Mouse (Mus musculus) ES-E14 (cell line): ENCODE results near the gene Slain2. TPM values are rescaled to one million over a fixed set of nuclear protein-coding genes. Genes with fewer than 3 reads are reported as not detected.

Experiments
- DNase-seq: peaks from one replicate; pipeline ENCODE4 v3.0.0-alpha.2; 2013; ENCODE audit warnings: low read depth, low spot score
- H3K27ac ChIP-seq: 2 replicates; pipeline ENCODE4 v1.5.1; 2012; ENCODE audit warnings: low read depth, mild to moderate bottlenecking, low read length, moderate library complexity, mixed read lengths; ENCODE audit not compliant: poor library complexity, insufficient read depth, severe bottlenecking
- H3K36me3 ChIP-seq: 2 replicates; pipeline ENCODE4 v1.6.1; 2012; ENCODE audit warnings: mild to moderate bottlenecking, low read length, moderate library complexity, mixed read lengths; ENCODE audit not compliant: control insufficient read depth, poor library complexity, insufficient read depth, severe bottlenecking
- H3K4me1 ChIP-seq, 2 experiments: fragments of 150-350 bp in 1 of 2; sonication (generic) in 1 of 2; 2 replicates each; pipeline ENCODE4 v1.6.1; 2012; ENCODE audit warnings: low read length in 2 of 2, mild to moderate bottlenecking in 1 of 2, mixed read lengths in 1 of 2; ENCODE audit not compliant: control insufficient read depth in 2 of 2, insufficient read depth in 2 of 2, poor library complexity in 1 of 2
- H3K4me3 ChIP-seq, 2 experiments: fragments of 150-350 bp in 1 of 2; sonication (generic) in 1 of 2; 2 replicates each; pipeline ENCODE4 v1.5.1; 2012; ENCODE audit warnings: low read length in 2 of 2, low read depth in 1 of 2, mild to moderate bottlenecking in 1 of 2, mixed read lengths in 1 of 2; ENCODE audit not compliant: insufficient read depth in 1 of 2, poor library complexity in 1 of 2, severe bottlenecking in 1 of 2
- H3K9ac ChIP-seq: 2 replicates; pipeline ENCODE4 v1.6.1; 2012; ENCODE audit warnings: low read depth, mild to moderate bottlenecking, low read length, mixed read lengths; ENCODE audit not compliant: poor library complexity, insufficient read depth, severe bottlenecking
- H3K9me3 ChIP-seq: fragments of 150-350 bp; sonication (generic); 2 replicates; pipeline ENCODE4 v1.6.1; 2012; ENCODE audit warnings: low read depth, mild to moderate bottlenecking, low read length; ENCODE audit not compliant: control insufficient read depth, insufficient read depth
- CHD2 ChIP-seq: IDR thresholded peaks from 2 replicates; pipeline ENCODE4 v1.6.1; 2014; ENCODE audit warnings: mild to moderate bottlenecking, low read depth, low read length, inconsistent platforms
- HCFC1 ChIP-seq: IDR thresholded peaks from 2 replicates; pipeline ENCODE4 v1.6.1; 2012; ENCODE audit warnings: low read length, inconsistent platforms, borderline replicate concordance; ENCODE audit not compliant: insufficient read depth
- MAFK ChIP-seq: IDR thresholded peaks from 2 replicates; pipeline ENCODE4 v1.6.1; 2014; ENCODE audit warnings: mild to moderate bottlenecking, low read depth, low read length, inconsistent platforms; ENCODE audit not compliant: insufficient read depth
- ZC3H11A ChIP-seq: IDR thresholded peaks from 2 replicates; pipeline ENCODE4 v1.6.1; 2012; ENCODE audit warnings: low read depth, mild to moderate bottlenecking, inconsistent platforms, low read length, borderline replicate concordance
- ZNF384 ChIP-seq: IDR thresholded peaks from 2 replicates; pipeline ENCODE4 v1.6.1; 2012; ENCODE audit warnings: low read depth, low read length, inconsistent platforms
- in situ Hi-C, 2 experiments: fragments of 600-800 bp; cut with MboI; formaldehyde crosslinking; loops; one replicate each; pipeline ENCODE4 v1.15.1; 2025; ENCODE audit warnings: low sequenced_read_pairs in 2 of 2, inconsistent platforms in 1 of 2; ENCODE audit not compliant: unreplicated experiment in 2 of 2
- total RNA-seq: library from RNA; depleted of rRNA; stranded (reverse); fragments of 300-350 nt; gene quantifications from 2 replicates; pipeline ENCODE4 v1.2.3, GENCODE M21; 2012

The Slain2 gene
- total RNA-seq, 1 experiment, result 24.5 TPM

DNA sequence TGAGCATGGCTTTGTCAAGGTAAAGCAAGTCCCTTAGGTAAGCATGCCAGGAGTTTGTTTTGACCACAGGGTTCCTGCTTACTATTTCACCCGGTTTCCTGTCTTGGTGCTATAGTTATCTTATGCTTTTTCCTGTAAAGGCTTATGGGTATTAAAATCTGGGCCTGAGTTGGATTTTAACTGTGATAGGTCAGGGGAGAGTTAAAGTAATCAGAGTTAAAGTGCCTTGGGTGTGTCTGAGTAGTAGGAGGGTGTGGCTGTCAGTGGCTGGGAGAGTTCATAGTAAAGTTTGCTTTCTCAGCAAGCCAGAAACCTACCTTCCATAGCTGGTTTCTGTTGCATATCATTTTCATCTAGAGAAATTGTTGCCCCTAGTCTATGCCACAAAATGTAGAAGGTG, 2.7 kb downstream of the Slain2 start:
- in situ Hi-C loops, result no loop called here
- Histone ChIP-seq H3K4me3 (no peak overlapping the region), H3K9me3 (no peaks in the 10 kb centered on the region), H3K9ac (no peak overlapping the region), H3K36me3 (no peaks in the 10 kb centered on the region), H3K4me1 (peaks cover 3 to 9% of the 10 kb centered on the region in 2 experiments; a peak in 3 of 4 replicates), H3K27ac (no peak overlapping the region)
- no peak for DNase-seq
- TF ChIP-seq ZNF384 (no peak), CHD2 (no peak), ZC3H11A (no peak), HCFC1 (no peak), MAFK (no peak)

DNA sequence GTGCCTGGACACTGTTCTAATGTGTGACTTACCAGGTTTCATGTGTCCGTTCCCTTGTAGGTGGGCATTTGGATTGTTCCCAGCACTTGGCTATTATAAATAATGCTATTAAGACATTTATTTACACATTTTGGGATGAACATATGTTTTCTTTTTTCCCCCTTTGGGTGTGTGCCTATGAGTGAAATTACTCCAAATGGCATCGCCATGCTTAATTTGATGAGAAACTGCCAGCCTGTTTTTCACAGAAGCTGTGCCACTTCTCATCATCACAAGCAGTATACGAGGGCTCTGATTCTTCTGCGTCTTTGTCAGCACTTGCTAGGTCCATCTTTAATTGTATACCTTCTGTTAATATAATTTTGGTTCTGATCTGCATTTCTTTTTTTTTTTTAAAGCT, 6.3 kb downstream of the Slain2 start:
- Histone ChIP-seq H3K9ac (no peak overlapping the region), H3K27ac (no peak overlapping the region), H3K9me3 (no peaks in the 10 kb centered on the region), H3K36me3 (no peaks in the 10 kb centered on the region), H3K4me3 (no peak overlapping the region), H3K4me1 (peaks cover 3 to 7% of the 10 kb centered on the region in 2 experiments; a peak in 3 of 4 replicates)
- in situ Hi-C loops, result no loop called here
- TF ChIP-seq MAFK (no peak), ZC3H11A (no peak), CHD2 (no peak)
- DNase-seq, result no peak

- H3K4me1 ChIP-seq, result peaks cover 2 to 7% of the 10 kb centered on the region in 2 experiments; a peak in 2 of 4 replicates
- H3K4me3 ChIP-seq, result no peak overlapping the region
- no peak overlapping the region for H3K27ac ChIP-seq
- no peak overlapping the region for H3K9ac ChIP-seq
- DNase-seq, result no peak
- in situ Hi-C loops, result no loop called here
- no peaks in the 10 kb centered on the region for H3K9me3 ChIP-seq
- TF ChIP-seq CHD2 (no peak), HCFC1 (no peak), ZC3H11A (no peak), ZNF384 (no peak), MAFK (no peak)
- no peaks in the 10 kb centered on the region for H3K36me3 ChIP-seq
Observed at GRCm38 (mm10) chr5:72921171-72921570, 7.1 kb downstream of the Slain2 start.

GRCm38 (mm10) chr5:72922796-72923195, 8.7 kb downstream of the Slain2 start:
- peaks cover 0 to 4% of the 10 kb centered on the region in 2 experiments; a peak in 1 of 4 replicates for H3K4me1 ChIP-seq
- no peak for TF ChIP-seq HCFC1
- in situ Hi-C loops, result no loop called here

DNA sequence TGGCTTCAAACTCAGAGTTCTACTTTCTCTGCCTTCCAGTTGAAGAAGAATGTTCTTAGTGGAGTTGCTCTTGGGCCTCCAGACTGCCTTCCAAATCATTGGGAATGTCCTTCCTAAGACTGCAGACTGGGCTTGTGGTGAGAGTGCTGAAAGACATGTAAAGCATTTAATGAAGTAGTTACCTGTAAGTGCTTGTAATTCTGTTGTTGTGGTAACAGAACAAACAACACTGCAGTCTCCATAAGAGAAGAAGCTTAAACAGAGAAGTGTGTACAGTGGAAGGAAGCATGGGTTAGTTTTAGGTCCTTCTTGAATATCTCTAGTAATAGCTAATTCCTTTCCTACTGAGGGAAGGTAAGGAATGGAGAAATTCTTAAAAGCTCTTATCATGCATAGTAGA, 13.0 kb downstream of the Slain2 start:
- H3K4me1 ChIP-seq, result no peaks in the 10 kb centered on the region
- TF ChIP-seq MAFK, result no peak
- no peak for TF ChIP-seq ZNF384
- no peak for TF ChIP-seq HCFC1
- TF ChIP-seq CHD2, result no peak
- no peak for TF ChIP-seq ZC3H11A
- in situ Hi-C loops, result no loop called here
- H3K36me3 ChIP-seq, result no peaks in the 10 kb centered on the region
- no peak overlapping the region for H3K9ac ChIP-seq
- H3K27ac ChIP-seq, result no peak overlapping the region
- no peak for DNase-seq
- H3K9me3 ChIP-seq, result no peaks in the 10 kb centered on the region
- H3K4me3 ChIP-seq, result no peak overlapping the region

More at GRCm38 (mm10) chr5:72922796-72923195, 8.7 kb downstream of the Slain2 start:
- DNase-seq, result no peak
- Histone ChIP-seq H3K36me3 (no peaks in the 10 kb centered on the region), H3K9me3 (no peaks in the 10 kb centered on the region), H3K27ac (no peak overlapping the region), H3K9ac (no peak overlapping the region), H3K4me3 (no peak overlapping the region)
